Mouse (Mus musculus): ENCODE data around the gene St8sia4.

- TF ChIP-seq CTCF (conservative IDR thresholded peaks at IDR 0.05; ENCODE audit: low read length) (no peak), NANOG (IDR thresholded peaks at IDR 0.05; ENCODE audit: borderline replicate concordance, low read length) (no peak)
These were observed 77.9 kb downstream of the St8sia4 start for GRCm38 (mm10) chr1:95589471-95589870.
